Mouse (Mus musculus): ENCODE measurements around the gene Sf1.

Gene Sf1

GRCm38 (mm10) chr19:6341453-6342077 lies 21.9 kb upstream of the Sf1 start:
- DNase-seq (ENCODE audit: low spot score): no peak

- no peak for DNase-seq (ENCODE audit: low spot score)
These were observed 21.1 kb upstream of the Sf1 start for GRCm38 (mm10) chr19:6342276-6342933.

GRCm38 (mm10) chr19:6343066-6343925 lies 20.2 kb upstream of the Sf1 start:
- DNase-seq (ENCODE audit: low spot score): no peak

- DNase-seq (ENCODE audit: low spot score): no peak
These were observed 19.5 kb upstream of the Sf1 start for GRCm38 (mm10) chr19:6343996-6344395.

GRCm38 (mm10) chr19:6346023-6346422 lies 17.5 kb upstream of the Sf1 start:
- DNase-seq (ENCODE audit: low spot score): no peak

- no peak for DNase-seq (ENCODE audit: low spot score)
These were observed 16.8 kb upstream of the Sf1 start for GRCm38 (mm10) chr19:6346661-6347060.

GRCm38 (mm10) chr19:6347615-6348014 lies 15.9 kb upstream of the Sf1 start:
- DNase-seq (ENCODE audit: low spot score): no peak

GRCm38 (mm10) chr19:6348717-6349116 lies 14.8 kb upstream of the Sf1 start:
- no peak for DNase-seq (ENCODE audit: low spot score)

- no peak for DNase-seq (ENCODE audit: low spot score)
These were observed 14.1 kb upstream of the Sf1 start for GRCm38 (mm10) chr19:6349215-6349983.

GRCm38 (mm10) chr19:6351431-6352106 lies 11.9 kb upstream of the Sf1 start:
- no peak for DNase-seq (ENCODE audit: low spot score)

- no peak for DNase-seq (ENCODE audit: low spot score)
These were observed 11.4 kb upstream of the Sf1 start for GRCm38 (mm10) chr19:6352107-6352505.

- no peak for DNase-seq (ENCODE audit: low spot score)
These were observed 9.5 kb upstream of the Sf1 start for GRCm38 (mm10) chr19:6354030-6354429.

- no peak for DNase-seq (ENCODE audit: low spot score)
These were observed 2.2 kb upstream of the Sf1 start for GRCm38 (mm10) chr19:6361291-6361690.

- DNase-seq (ENCODE audit: low spot score): no peak
These were observed 439 bp upstream of the Sf1 start for GRCm38 (mm10) chr19:6363091-6363410.

- DNase-seq (ENCODE audit: low spot score): peak; percentile 92
These were observed 831 bp downstream of the Sf1 start for GRCm38 (mm10) chr19:6364317-6364725.

- no peak for DNase-seq (ENCODE audit: low spot score)
These were observed 1.4 kb downstream of the Sf1 start for GRCm38 (mm10) chr19:6364842-6365241.

GRCm38 (mm10) chr19:6370175-6370574 lies 6.7 kb downstream of the Sf1 start:
- DNase-seq (ENCODE audit: low spot score): no peak

- DNase-seq (ENCODE audit: low spot score): no peak
These were observed 8.9 kb downstream of the Sf1 start for GRCm38 (mm10) chr19:6372433-6372832.

- DNase-seq (ENCODE audit: low spot score): peak; percentile 82
These were observed 10.3 kb downstream of the Sf1 start for GRCm38 (mm10) chr19:6373539-6374400.

GRCm38 (mm10) chr19:6374571-6374970 lies 11.1 kb downstream of the Sf1 start:
- no peak for DNase-seq (ENCODE audit: low spot score)
